Mouse (Mus musculus) retina, adult 2 months (tissue): ENCODE data around the gene Utp6.
"Not testable (repeated sequence)": the region's sequence is repeated elsewhere in the genome, so short reads cannot be mapped to it uniquely, and the experiment has no call there.

ENCODE experiments used
- DNase-seq: peaks from one replicate; pipeline ENCODE4 v3.0.0-alpha.2; 2012; ENCODE audit warnings: low read depth, low spot score

Gene Utp6

GRCm38 (mm10) chr11:79962125-79962876 is at the start of gene Utp6:
Utp6 (minus strand) TSS chr11:79962390.
- peak; percentile 99 for DNase-seq

- no peak for DNase-seq
These were observed 32.2 kb upstream of the Utp6 start for GRCm38 (mm10) chr11:79994271-79994988.

GRCm38 (mm10) chr11:79993356-79994270 is 31.4 kb upstream of the Utp6 start:
- DNase-seq = no peak

- DNase-seq = peak; percentile 88
These were observed 30.6 kb upstream of the Utp6 start, which contains the start of gene Suz12 for GRCm38 (mm10) chr11:79992592-79993355. Suz12 (plus strand) TSS chr11:79993106.

- DNase-seq = no peak
These were observed 29.9 kb upstream of the Utp6 start for GRCm38 (mm10) chr11:79992035-79992591.

- DNase-seq = no peak
These were observed 29.4 kb upstream of the Utp6 start for GRCm38 (mm10) chr11:79991600-79991999.

DNA sequence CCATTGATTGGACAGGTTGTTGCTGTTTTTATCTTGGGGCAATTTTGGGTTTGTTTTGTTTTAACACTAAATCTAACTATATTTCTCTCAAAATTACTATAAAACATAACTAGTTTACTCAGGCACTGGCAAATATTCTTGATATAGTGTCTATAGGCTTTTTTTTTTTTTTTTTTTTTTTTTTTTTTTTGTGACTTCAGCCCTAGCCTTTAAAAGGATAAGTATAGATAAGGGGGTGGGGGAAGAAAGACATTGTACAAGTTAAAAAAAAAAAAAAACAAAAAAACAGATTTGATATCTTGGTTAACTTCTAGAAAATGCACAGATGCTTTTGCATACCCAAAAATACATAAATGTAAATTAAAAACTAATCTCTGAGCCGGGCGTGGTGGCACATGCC is 27.9 kb upstream of the Utp6 start:
- DNase-seq = no peak

DNA sequence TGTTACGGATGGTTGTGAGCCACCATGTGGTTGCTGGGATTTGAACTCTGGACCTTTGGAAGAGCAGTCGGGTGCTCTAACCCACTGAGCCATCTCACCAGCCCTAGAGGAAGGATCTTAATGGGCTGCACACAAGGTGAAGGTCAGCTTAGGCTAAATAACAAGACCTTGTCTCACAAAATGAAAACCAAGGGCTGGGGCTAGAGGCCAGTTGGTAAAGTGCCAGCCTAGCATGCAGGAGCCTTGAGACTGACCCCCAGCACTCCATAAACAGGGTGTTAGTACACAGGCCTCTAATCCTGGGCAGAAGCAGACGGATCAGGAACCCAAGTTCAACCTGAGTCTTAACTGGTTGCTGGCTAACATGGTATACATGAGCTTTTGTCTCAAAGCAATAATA is 25.7 kb upstream of the Utp6 start:
- DNase-seq = no peak

GRCm38 (mm10) chr11:79986886-79987285 is 24.7 kb upstream of the Utp6 start:
- DNase-seq = no peak

DNA sequence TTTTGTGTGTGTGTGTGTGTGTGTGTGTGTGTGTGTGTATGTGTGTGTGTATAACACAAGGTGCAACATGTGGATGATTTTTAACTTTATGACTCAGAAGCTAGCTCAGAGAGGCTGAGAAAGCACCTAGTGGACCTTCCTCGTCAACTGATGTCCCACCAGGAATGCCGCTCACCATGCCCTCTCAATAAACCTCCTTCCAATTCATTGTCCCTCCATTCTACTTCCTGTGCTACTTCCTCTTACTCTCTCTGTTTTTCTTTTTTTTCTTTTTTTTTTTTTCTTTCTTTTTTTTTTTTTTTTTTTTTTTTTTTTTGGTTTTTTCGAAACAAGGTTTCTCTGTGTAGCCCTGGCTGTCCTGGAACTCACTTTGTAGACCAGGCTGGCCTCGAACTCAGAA is 15.6 kb upstream of the Utp6 start:
- not testable (repeated sequence) for DNase-seq

GRCm38 (mm10) chr11:79977061-79977460 is 14.9 kb upstream of the Utp6 start:
- not testable (repeated sequence) for DNase-seq

DNA sequence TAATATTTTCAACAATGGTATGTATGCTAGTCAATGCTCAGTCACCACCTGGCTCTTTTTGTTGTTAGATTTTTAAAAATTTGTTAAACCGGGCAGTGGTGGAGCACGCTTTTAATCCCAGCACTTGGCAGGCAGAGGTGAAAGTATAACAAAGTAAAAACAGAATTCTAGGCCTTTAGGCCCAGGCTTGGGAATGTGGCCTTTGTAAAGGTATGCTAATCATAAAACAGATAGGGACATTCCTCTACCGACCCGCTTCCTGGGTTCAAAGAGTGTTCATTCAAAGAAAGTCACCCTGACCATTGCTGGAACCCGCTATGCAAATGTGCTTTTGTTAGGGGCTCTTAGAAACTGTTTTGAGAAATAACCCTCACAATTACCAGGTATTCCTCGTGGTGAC is 14.5 kb upstream of the Utp6 start:
- DNase-seq = not testable (repeated sequence)

- no peak for DNase-seq
These were observed 14.0 kb upstream of the Utp6 start for GRCm38 (mm10) chr11:79976222-79976621.

DNA sequence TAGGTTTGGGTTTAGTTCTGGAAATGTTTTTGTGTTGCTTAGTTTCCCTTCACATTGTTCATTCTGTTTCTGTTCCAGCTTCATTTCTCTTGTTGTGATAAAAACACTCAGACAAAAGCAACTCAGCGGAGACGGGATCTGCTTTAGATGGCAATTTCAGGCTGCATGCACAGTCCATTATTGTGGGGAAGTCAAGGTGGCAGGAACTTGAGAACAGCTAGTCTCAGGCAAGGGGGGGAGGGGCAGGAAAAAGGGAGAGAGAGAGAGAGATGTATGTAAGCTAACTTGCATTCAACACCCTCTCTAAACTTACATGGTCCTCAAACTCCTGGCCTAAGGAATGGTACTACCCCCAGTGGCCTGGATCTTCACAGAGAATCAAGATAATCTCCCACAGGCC is 13.2 kb upstream of the Utp6 start:
- no peak for DNase-seq

DNA sequence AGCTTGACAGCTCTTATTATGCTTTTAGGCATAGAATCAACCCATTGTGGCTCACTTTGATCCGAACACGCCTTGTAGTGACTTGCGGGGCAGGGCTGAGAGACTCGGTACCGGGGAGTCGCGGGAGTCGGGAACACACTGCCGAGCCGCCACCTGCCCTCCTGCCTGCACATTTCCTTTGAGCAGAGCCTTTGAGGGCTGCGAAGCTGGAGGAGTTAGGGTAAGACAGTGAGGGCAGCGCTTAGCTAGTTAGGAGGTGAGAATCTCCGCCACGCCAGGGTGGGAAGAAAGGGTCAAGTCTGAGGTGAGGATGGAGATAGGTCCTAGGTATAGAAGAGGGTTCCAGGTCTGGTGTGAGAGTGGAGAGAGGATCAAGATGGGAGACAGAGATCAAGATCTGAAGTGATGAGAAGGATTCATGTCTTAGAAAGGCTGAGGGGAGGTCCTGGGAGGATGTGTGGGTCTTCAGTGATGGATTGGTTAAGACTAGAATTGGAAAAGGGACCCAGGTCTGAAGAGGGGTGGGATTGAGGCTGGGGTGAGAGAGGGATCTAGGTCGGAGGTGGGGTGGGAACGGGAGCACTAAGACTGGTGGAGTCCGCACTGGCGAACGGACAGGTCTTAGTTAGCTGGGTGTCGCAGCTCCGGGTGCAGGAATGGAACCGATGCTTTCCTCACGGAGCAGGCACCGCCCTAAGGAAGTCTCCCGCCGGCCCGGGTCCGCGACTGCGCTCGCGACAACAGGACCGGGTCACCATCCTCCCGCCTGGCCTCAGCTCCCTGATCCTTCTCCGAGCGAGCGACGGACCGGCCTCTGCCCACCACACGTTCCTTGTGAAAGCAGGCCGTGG is 11.7 kb upstream of the Utp6 start:
- no peak for DNase-seq

DNA sequence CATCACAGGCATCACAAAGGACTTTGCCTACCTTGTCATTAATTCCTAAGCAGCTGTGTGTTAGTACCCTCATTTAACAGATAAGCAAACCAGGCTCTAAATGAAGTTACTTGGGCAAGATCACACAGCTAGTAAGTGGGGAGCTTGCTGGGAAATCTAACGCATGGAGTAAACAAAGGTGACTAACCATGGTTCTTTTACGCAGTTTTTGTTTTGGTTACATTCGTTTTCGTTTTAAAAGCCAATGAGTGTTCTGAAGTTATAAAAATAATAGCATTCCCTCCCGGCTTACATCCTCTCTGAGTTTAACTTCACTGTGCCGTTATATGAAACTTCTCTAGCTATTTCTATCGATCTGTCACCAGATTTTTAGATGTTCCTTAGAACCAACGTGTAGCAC is 10.9 kb upstream of the Utp6 start:
- DNase-seq = no peak

GRCm38 (mm10) chr11:79967752-79968151 is 5.6 kb upstream of the Utp6 start:
- DNase-seq = no peak

GRCm38 (mm10) chr11:79965896-79966295 is 3.7 kb upstream of the Utp6 start:
- DNase-seq = no peak

GRCm38 (mm10) chr11:79963212-79963974 is 1.2 kb upstream of the Utp6 start:
- DNase-seq = no peak
